Mouse (Mus musculus) embryonic facial prominence, embryonic 12.5 days (tissue): ENCODE results near the gene Olfr1427. TPM values are rescaled to one million over a fixed set of nuclear protein-coding genes. Genes with fewer than 3 reads are reported as not detected.
"Not testable (repeated sequence)": the region's sequence is repeated elsewhere in the genome, so short reads cannot be mapped to it uniquely, and the experiment has no call there.

Experiments used
- ATAC-seq: fragments of 200-750 bp; cut with Nextera tagmentation; 2 replicates; pipeline ENCODE4 v1.8.0; 2017; ENCODE audit not compliant: insufficient number of reproducible peaks, insufficient read depth, low FRiP score, low TSS enrichment
- H3K27ac ChIP-seq: fragments of 300-500 bp; sonication (generic); 2 replicates; pipeline ENCODE4 v1.5.1; 2016; ENCODE audit warnings: mild to moderate bottlenecking
- H3K27me3 ChIP-seq: fragments of 300-500 bp; sonication (generic); 2 replicates; pipeline ENCODE4 v1.6.1; 2016; ENCODE audit warnings: mild to moderate bottlenecking, moderate library complexity
- H3K36me3 ChIP-seq: fragments of 300-500 bp; sonication (generic); 2 replicates; pipeline ENCODE4 v1.6.1; 2016; ENCODE audit warnings: mild to moderate bottlenecking
- H3K4me1 ChIP-seq: fragments of 300-500 bp; sonication (generic); 2 replicates; pipeline ENCODE4 v1.6.1; 2016
- H3K4me2 ChIP-seq: fragments of 300-500 bp; sonication (generic); replicated peaks from 2 replicates; pipeline ENCODE4 v1.6.1; 2016; ENCODE audit warnings: mild to moderate bottlenecking, moderate library complexity
- H3K4me3 ChIP-seq: fragments of 300-500 bp; sonication (generic); 2 replicates; pipeline ENCODE4 v1.5.1; 2016; ENCODE audit warnings: mild to moderate bottlenecking
- H3K9ac ChIP-seq: fragments of 300-500 bp; sonication (generic); 2 replicates; pipeline ENCODE4 v1.6.1; 2016; ENCODE audit warnings: mild to moderate bottlenecking, moderate library complexity
- H3K9me3 ChIP-seq: fragments of 300-500 bp; sonication (generic); 2 replicates; pipeline ENCODE4 v1.6.1; 2016; ENCODE audit warnings: mild to moderate bottlenecking, moderate library complexity
- WGBS: fragments of 180-500 bp; shearing (Covaris S2); methylation state at CpG from one replicate; pipeline ENCODE4 v1.1.7; 2016; 5-methylcytosine and 5-hydroxymethylcytosine counted together
- polyA plus RNA-seq: library from polyadenylated mRNA; unstranded; fragments of >200 nt; fragmentation: Nextera tagmentation; extraction: Ambion mirVana; gene quantifications from 2 replicates; pipeline ENCODE4 v1.2.1, GENCODE M21; 2016

The Olfr1427 gene
- polyA plus RNA-seq, 1 experiment from 2014 or later = not detected

DNA sequence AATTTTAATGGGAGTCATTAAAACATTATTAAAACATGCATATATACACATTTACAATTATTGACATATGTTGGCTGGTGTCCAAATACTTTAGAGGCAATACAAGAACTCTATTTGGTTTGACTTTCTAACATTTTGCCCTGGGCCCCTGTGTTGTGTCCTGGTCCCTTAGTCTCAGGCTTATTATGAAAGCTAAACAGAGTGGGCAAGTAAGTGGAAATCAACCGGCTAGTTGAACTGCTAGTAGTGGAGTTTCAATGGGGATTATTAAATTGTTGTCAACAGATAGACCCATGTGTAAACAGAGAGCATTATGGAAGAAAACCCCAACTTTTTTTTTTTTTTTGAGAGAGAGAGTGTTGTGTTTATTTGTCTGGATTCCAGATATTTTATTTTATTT is 40.6 kb downstream of the Olfr1427 start, which contains the start of gene Olfr1424:
Olfr1424 (minus strand) TSS at position 101 of the 400 bp plus-strand sequence.
- H3K27me3 ChIP-seq, ATAC-seq, H3K4me1 ChIP-seq, H3K4me3 ChIP-seq, H3K36me3 ChIP-seq, H3K27ac ChIP-seq, H3K9ac ChIP-seq, H3K4me2 ChIP-seq, H3K9me3 ChIP-seq: not testable (repeated sequence)
- 77% methylated on average over 1 of the region's 1 CpGs for WGBS

Other genes starting within 250 kb of the Olfr1427 start
- gene Olfr1418, start 242.3 kb downstream of the Olfr1427 start, polyA plus RNA-seq = not detected in 2 replicates
- not detected in 2 replicates for gene Olfr1419, start 228.2 kb downstream of the Olfr1427 start, polyA plus RNA-seq
- gene Olfr1420, start 216.8 kb downstream of the Olfr1427 start, polyA plus RNA-seq = 0.14 and 0.15 TPM in 2 replicates
- 19.4 and 20.6 TPM in 2 replicates for gene Patl1, start 190.9 kb downstream of the Olfr1427 start, polyA plus RNA-seq
- 5.6 and 6.0 TPM in 2 replicates for gene Osbp, start 137.4 kb downstream of the Olfr1427 start, polyA plus RNA-seq
- not detected in 2 replicates for gene Olfr1423, start 62.0 kb downstream of the Olfr1427 start, polyA plus RNA-seq
- not detected in 2 replicates for gene Olfr1424, start 40.7 kb downstream of the Olfr1427 start, polyA plus RNA-seq
- not detected in 2 replicates for gene Olfr1425, start 25.6 kb downstream of the Olfr1427 start, polyA plus RNA-seq
- gene Olfr1426, start 11.3 kb downstream of the Olfr1427 start, polyA plus RNA-seq = not detected in 2 replicates
- gene Olfr1428, start 12.6 kb upstream of the Olfr1427 start, polyA plus RNA-seq = not detected in 2 replicates
- not detected in 2 replicates for gene Olfr76, start 19.9 kb upstream of the Olfr1427 start, polyA plus RNA-seq
- gene Olfr1555-ps1, start 66.8 kb upstream of the Olfr1427 start, polyA plus RNA-seq = not detected in 2 replicates
- gene Olfr1431, start 97.3 kb upstream of the Olfr1427 start, polyA plus RNA-seq = not detected in 2 replicates
- gene Olfr1432, start 129.3 kb upstream of the Olfr1427 start, polyA plus RNA-seq = not detected in 2 replicates
- not detected in 2 replicates for gene Olfr262, start 138.3 kb upstream of the Olfr1427 start, polyA plus RNA-seq
- not detected in 2 replicates for gene Olfr235, start 157.7 kb upstream of the Olfr1427 start, polyA plus RNA-seq
- 0.08 TPM in 1 of 2 replicates, not detected in the other for gene Olfr1434, start 176.5 kb upstream of the Olfr1427 start, polyA plus RNA-seq
- gene Olfr1436, start 195.8 kb upstream of the Olfr1427 start, polyA plus RNA-seq = not detected in 2 replicates
- not detected in 2 replicates for gene Olfr1437, start 221.8 kb upstream of the Olfr1427 start, polyA plus RNA-seq
- gene Olfr1438-ps1, start 232.6 kb upstream of the Olfr1427 start, polyA plus RNA-seq = not detected in 2 replicates